Mouse (Mus musculus) stomach, postnatal 0 days (tissue): ENCODE measurements around the gene Armc8.

Experiments
- CTCF ChIP-seq: IDR thresholded peaks from 2 replicates; pipeline ENCODE4 v1.5.1; 2016; ENCODE audit warnings: antibody characterized with exemption, low read depth, mild to moderate bottlenecking, moderate library complexity
- EP300 ChIP-seq: optimal IDR thresholded peaks from 2 replicates; pipeline ENCODE3; 2016; ENCODE audit warnings: antibody characterized with exemption

GRCm38 (mm10) chr9:99431346-99431745, 137.4 kb downstream of the Armc8 start:
- TF ChIP-seq CTCF (no peak), EP300 (no peak)
